In genomic region chr11:98731134-98731533, GRCm38 (mm10) we compare ENCODE assay signal across 11 mouse cellular contexts. TPM values are rescaled to one million over a fixed set of nuclear protein-coding genes. Genes with fewer than 3 reads are reported as not detected.
DNase-seq lines count a peak whose midpoint lies in the region; ATAC-seq and TF ChIP-seq lines count a peak whose summit lies in the region.
"Had no signal": no experiment of that assay in that cellular context is flagged by ENCODE, and none has a peak within 500 bp of the region (broad histone marks: within the 10 kb centered on the region; RNA-seq: fewer than 3 reads in every experiment).

No protein-coding gene starts in this region.

- no peaks in the 10 kb centered on the region for H3K27me3 ChIP-seq in heart, embryonic 15.5 days
- no peaks in the 10 kb centered on the region for H3K27me3 ChIP-seq in heart, embryonic 11.5 days (ENCODE audit: control insufficient read depth, insufficient read depth, low read length)
- no peaks in the 10 kb centered on the region for H3K27me3 ChIP-seq in kidney, embryonic 15.5 days

- ATAC-seq in heart, embryonic 15.5 days (replicated peaks; ENCODE audit: insufficient number of reproducible peaks, insufficient read depth, low FRiP score, low read depth): no peak
- ATAC-seq in heart, embryonic 11.5 days (replicated peaks; ENCODE audit: insufficient number of reproducible peaks, low FRiP score, low TSS enrichment): no peak
- no peak for ATAC-seq in kidney, embryonic 15.5 days (replicated peaks; ENCODE audit: low FRiP score)

- no peak overlapping the region for H3K4me2 ChIP-seq in heart, embryonic 15.5 days
- no peak overlapping the region for H3K4me2 ChIP-seq in heart, embryonic 11.5 days
- no peak overlapping the region for H3K4me2 ChIP-seq in kidney, embryonic 15.5 days

- WGBS in heart, embryonic 15.5 days: 42% methylated on average over 5 of the region's 5 CpGs
- WGBS in heart, embryonic 11.5 days (ENCODE audit: insufficient replicate concordance): 61% methylated on average over 5 of the region's 5 CpGs
- 56% methylated on average over 5 of the region's 5 CpGs for WGBS in kidney, embryonic 15.5 days

- H3K27ac ChIP-seq in heart, embryonic 15.5 days: peak overlapping the region; percentile 26; the same call in 1 of the 2 replicates
- no peak overlapping the region for H3K27ac ChIP-seq in heart, embryonic 11.5 days (ENCODE audit: low read depth, low read length)
- H3K27ac ChIP-seq in cortical plate, adult 2 months (ENCODE audit: insufficient read depth, low read length): peak overlapping the region; percentile 10; the same call in 1 of the 2 replicates
- no peak overlapping the region for H3K27ac ChIP-seq in kidney, embryonic 15.5 days

- no peak for TF ChIP-seq CTCF in cortical plate, adult 2 months (IDR thresholded peaks at IDR 0.05; ENCODE audit: extremely low read depth, insufficient read depth, low read length)

- H3K4me1 ChIP-seq in heart, embryonic 15.5 days (replicated peaks): peaks cover 17% of the 10 kb centered on the region
- H3K4me1 ChIP-seq in heart, embryonic 11.5 days (ENCODE audit: control insufficient read depth, insufficient read depth, low read length): 0 out of 2 replicates have a peak, but pooled peaks cover 3% of the 10 kb centered on the region
- H3K4me1 ChIP-seq in cortical plate, adult 2 months (ENCODE audit: control insufficient read depth, insufficient read depth, low read length): peaks cover 3% of the 10 kb centered on the region; the same call in 1 of the 2 replicates
- H3K4me1 ChIP-seq in kidney, embryonic 15.5 days: peaks cover 11% of the 10 kb centered on the region

- H3K9ac ChIP-seq in heart, embryonic 15.5 days: no peak overlapping the region
- H3K9ac ChIP-seq in heart, embryonic 11.5 days (ENCODE audit: low read depth, low read length): no peak overlapping the region
- H3K9ac ChIP-seq in kidney, embryonic 15.5 days: no peak overlapping the region

- no peak for TF ChIP-seq POLR2A in cortical plate, adult 2 months (IDR thresholded peaks at IDR 0.05; ENCODE audit: extremely low read depth, insufficient read depth, low read length)

- intact Hi-C loops in left cerebral cortex, postnatal 36 days (cut with DNase I): no loop called here

- H3K36me3 ChIP-seq in heart, embryonic 15.5 days: 0 out of 2 replicates have a peak, but pooled peaks cover 4% of the 10 kb centered on the region
- no peaks in the 10 kb centered on the region for H3K36me3 ChIP-seq in heart, embryonic 11.5 days (ENCODE audit: control insufficient read depth, insufficient read depth, low read length)
- peaks cover 13% of the 10 kb centered on the region for H3K36me3 ChIP-seq in kidney, embryonic 15.5 days

- H3K9me3 ChIP-seq in heart, embryonic 15.5 days (replicated peaks): no peaks in the 10 kb centered on the region
- no peaks in the 10 kb centered on the region for H3K9me3 ChIP-seq in heart, embryonic 11.5 days (replicated peaks; ENCODE audit: control insufficient read depth, low read length)
- H3K9me3 ChIP-seq in kidney, embryonic 15.5 days (replicated peaks): peaks cover 5% of the 10 kb centered on the region

- H3K4me3 ChIP-seq in heart, embryonic 15.5 days: no peak overlapping the region
- no peak overlapping the region for H3K4me3 ChIP-seq in heart, embryonic 11.5 days (ENCODE audit: low read depth, low read length)
- no peak overlapping the region for H3K4me3 ChIP-seq in cortical plate, adult 2 months (ENCODE audit: insufficient read depth, low read length)
- H3K4me3 ChIP-seq in kidney, embryonic 15.5 days (replicated peaks): no peak overlapping the region

- DNase-seq in NIH3T3 (ENCODE audit: low read depth): peak; percentile 85
- DNase-seq in left cerebral cortex, postnatal 36 days (ENCODE audit: low spot score in 2 of 2): peak; percentile 81 to 82
- no peak for DNase-seq in neural tube, embryonic 10.5 days (ENCODE audit: extremely low spot score, low spot score)
- no peak for DNase-seq in heart, postnatal 4 days

RNA-seq across cellular contexts. Expression of gene Med24, which starts 1.9 kb away (rescaled TPM):
- polyA plus RNA-seq in heart, embryonic 15.5 days (2015; fragmentation: Nextera tagmentation; extraction: Ambion mirVana): 33.5 and 43.0 TPM in 2 replicates
- 31.6 and 42.1 TPM in 2 replicates for polyA plus RNA-seq in heart, embryonic 11.5 days (2014; fragmentation: Nextera tagmentation; extraction: Ambion mirVana)
- polyA plus RNA-seq in cortical plate, adult 2 months (2012; rRNA removed): 127 and 144 TPM in 2 replicates
- 100 to 1,000 TPM; 123 to 133 TPM for total RNA-seq in left cerebral cortex, postnatal 36 days (2021)
- polyA plus RNA-seq in kidney, embryonic 15.5 days (2015; fragmentation: Nextera tagmentation; extraction: Ambion mirVana): 58.2 and 64.7 TPM in 2 replicates
- 10 to 100 TPM; 51.7 to 52.3 TPM for total RNA-seq in heart, postnatal 4 days (2021)

RNA-seq across cellular contexts. Expression of gene Thra, which starts 9.3 kb away (rescaled TPM):
- 34.8 and 39.5 TPM in 2 replicates for polyA plus RNA-seq in heart, embryonic 15.5 days (2015; fragmentation: Nextera tagmentation; extraction: Ambion mirVana)
- 32.2 and 35.7 TPM in 2 replicates for polyA plus RNA-seq in heart, embryonic 11.5 days (2014; fragmentation: Nextera tagmentation; extraction: Ambion mirVana)
- 721 and 771 TPM in 2 replicates for polyA plus RNA-seq in cortical plate, adult 2 months (2012; rRNA removed)
- 100 to 1,000 TPM; 718 to 779 TPM for total RNA-seq in left cerebral cortex, postnatal 36 days (2021)
- 21.7 and 26.9 TPM in 2 replicates for polyA plus RNA-seq in kidney, embryonic 15.5 days (2015; fragmentation: Nextera tagmentation; extraction: Ambion mirVana)
- total RNA-seq in heart, postnatal 4 days (2021): 100 to 1,000 TPM; 171 to 183 TPM

RNA-seq across cellular contexts. Expression of gene Csf3, which starts 30.1 kb away (rescaled TPM):
- not detected in 2 replicates for polyA plus RNA-seq in heart, embryonic 15.5 days (2015; fragmentation: Nextera tagmentation; extraction: Ambion mirVana)
- not detected in 2 replicates for polyA plus RNA-seq in heart, embryonic 11.5 days (2014; fragmentation: Nextera tagmentation; extraction: Ambion mirVana)
- 0.08 TPM in 1 of 2 replicates, not detected in the other for polyA plus RNA-seq in cortical plate, adult 2 months (2012; rRNA removed)
- not detected for total RNA-seq in left cerebral cortex, postnatal 36 days (2021)
- 0.23 TPM in 1 of 2 replicates, not detected in the other for polyA plus RNA-seq in kidney, embryonic 15.5 days (2015; fragmentation: Nextera tagmentation; extraction: Ambion mirVana)
- not detected for total RNA-seq in heart, postnatal 4 days (2021)
- total RNA-seq: left cerebral cortex, adult 8-10 months; MEL; neutrophil, adult 5-6 weeks had no signal

RNA-seq across cellular contexts. Expression of gene Nr1d1, which starts 44.0 kb away (rescaled TPM):
- 7.0 and 7.5 TPM in 2 replicates for polyA plus RNA-seq in heart, embryonic 15.5 days (2015; fragmentation: Nextera tagmentation; extraction: Ambion mirVana)
- polyA plus RNA-seq in heart, embryonic 11.5 days (2014; fragmentation: Nextera tagmentation; extraction: Ambion mirVana): 5.6 and 6.4 TPM in 2 replicates
- polyA plus RNA-seq in cortical plate, adult 2 months (2012; rRNA removed): 153 and 156 TPM in 2 replicates
- total RNA-seq in left cerebral cortex, postnatal 36 days (2021): 100 to 1,000 TPM; 117 to 141 TPM
- 2.0 and 2.3 TPM in 2 replicates for polyA plus RNA-seq in kidney, embryonic 15.5 days (2015; fragmentation: Nextera tagmentation; extraction: Ambion mirVana)
- 10 to 100 TPM; 26.3 to 27.6 TPM for total RNA-seq in heart, postnatal 4 days (2021)

RNA-seq across cellular contexts. Expression of gene Psmd3, which starts 48.8 kb away (rescaled TPM):
- 141 and 177 TPM in 2 replicates for polyA plus RNA-seq in heart, embryonic 15.5 days (2015; fragmentation: Nextera tagmentation; extraction: Ambion mirVana)
- polyA plus RNA-seq in heart, embryonic 11.5 days (2014; fragmentation: Nextera tagmentation; extraction: Ambion mirVana): 122 and 131 TPM in 2 replicates
- 188 and 190 TPM in 2 replicates for polyA plus RNA-seq in cortical plate, adult 2 months (2012; rRNA removed)
- total RNA-seq in left cerebral cortex, postnatal 36 days (2021): 100 to 1,000 TPM; 131 to 145 TPM
- polyA plus RNA-seq in kidney, embryonic 15.5 days (2015; fragmentation: Nextera tagmentation; extraction: Ambion mirVana): 262 and 280 TPM in 2 replicates
- total RNA-seq in heart, postnatal 4 days (2021): 100 to 1,000 TPM; 138 to 140 TPM

Comparison
In these comparisons a context has a peak if more than half of its experiments do, and no peak if none do; other contexts are left out.
1. H3K27ac ChIP-seq: peak in heart, embryonic 15.5 days (single experiment) and cortical plate, adult 2 months (single experiment); none in heart, embryonic 11.5 days (single experiment) and kidney, embryonic 15.5 days (single experiment).
2. DNase-seq: peak in NIH3T3 (single experiment) and left cerebral cortex, postnatal 36 days (2 of 2); none in neural tube, embryonic 10.5 days (single experiment) and heart, postnatal 4 days (single experiment).
3. RNA of gene Thra, which starts 9.3 kb away (polyA plus RNA-seq): 721 to 771 TPM in cortical plate, adult 2 months; 32.2 to 35.7 TPM in heart, embryonic 11.5 days, 34.8 to 39.5 TPM in heart, embryonic 15.5 days and 21.7 to 26.9 TPM in kidney, embryonic 15.5 days; every median in the first group is over 10 times any median in the second.